Mouse (Mus musculus) bone marrow macrophage, adult 2 months (primary cell): ENCODE measurements around the gene Pi4k2b.

Source experiments
- CTCF ChIP-seq: IDR thresholded peaks from 2 replicates; pipeline ENCODE4 v1.5.1; 2012; ENCODE audit warnings: low read depth, mild to moderate bottlenecking, low read length, moderate library complexity
- POLR2A ChIP-seq: IDR thresholded peaks from 2 replicates; pipeline ENCODE4 v1.6.1; 2012; ENCODE audit warnings: mild to moderate bottlenecking, low read depth, low read length, borderline replicate concordance

DNA sequence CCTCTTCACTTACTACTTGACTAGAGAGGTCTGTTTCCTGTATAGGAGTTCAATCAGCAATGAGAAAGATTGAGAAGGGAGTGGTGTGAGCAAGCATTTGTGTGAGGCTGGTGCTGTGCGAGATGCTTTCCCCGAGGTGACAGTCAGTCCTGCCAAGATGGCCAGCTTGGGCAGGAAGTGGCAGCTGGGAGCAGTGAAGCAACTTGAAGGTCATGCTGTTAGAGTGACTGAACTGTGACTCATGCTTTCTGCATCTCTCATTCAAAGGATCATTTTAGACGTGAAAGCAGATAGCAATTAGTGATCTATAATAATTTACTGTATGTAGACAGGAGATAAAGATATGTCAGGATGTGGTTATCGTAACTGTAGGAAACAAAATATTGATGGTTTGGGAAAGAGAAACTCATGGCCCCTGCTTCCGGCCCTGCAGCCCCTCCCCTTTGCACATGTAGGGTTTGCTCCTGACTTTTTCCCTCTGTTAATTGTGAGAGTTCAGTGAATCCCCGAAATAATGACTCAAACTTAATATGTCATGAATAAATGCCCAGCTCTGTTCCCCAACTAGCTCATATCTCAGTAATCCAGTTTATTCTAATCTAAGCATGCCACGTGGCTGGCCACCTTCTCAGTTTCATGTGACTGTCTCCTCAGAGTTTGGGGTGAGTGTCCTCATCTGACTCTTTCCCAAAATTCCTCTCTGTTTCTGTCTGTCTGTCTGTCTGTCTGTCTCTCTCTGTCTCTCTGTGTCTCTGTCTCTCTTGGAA is 45.4 kb downstream of the Pi4k2b start:
- TF ChIP-seq POLR2A (no peak), CTCF (no peak)
